ENCODE assay signal across 15 mouse cellular contexts in genomic region chr15:31348241-31348640, GRCm38 (mm10).
"Had no signal": no experiment of that assay in that cellular context is flagged by ENCODE, and none has a peak within 500 bp of the region (broad histone marks: within the 10 kb centered on the region; RNA-seq: fewer than 3 reads in every experiment).

No protein-coding gene starts in this region.

- H3K4me3 ChIP-seq: limb, embryonic 15.5 days; midbrain, embryonic 13.5 days; myocyte; neural tube, embryonic 15.5 days had no signal

- ATAC-seq: intestine, embryonic 16.5 days; midbrain, embryonic 13.5 days had no signal

- H3K27ac ChIP-seq: kidney, postnatal 0 days; limb, embryonic 15.5 days; liver, embryonic 14.5 days; midbrain, embryonic 13.5 days; neural tube, embryonic 15.5 days; stomach, postnatal 0 days had no signal

- H3K9me3 ChIP-seq: limb, embryonic 15.5 days; midbrain, embryonic 13.5 days; neural tube, embryonic 15.5 days had no signal

- H3K36me3 ChIP-seq: limb, embryonic 15.5 days; midbrain, embryonic 13.5 days; neural tube, embryonic 15.5 days had no signal

- DNase-seq: kidney, adult 9 months; kidney, postnatal 36 days; lung, adult 18-20 months; lung, postnatal 4 days; right cerebral cortex, adult 18-20 months; right cerebral cortex, postnatal 25 days; thymus, postnatal 4 days had no signal

- H3K4me1 ChIP-seq: limb, embryonic 15.5 days; midbrain, embryonic 13.5 days had no signal

- H3K27me3 ChIP-seq: limb, embryonic 15.5 days; midbrain, embryonic 13.5 days; neural tube, embryonic 15.5 days had no signal

- H3K4me2 ChIP-seq: limb, embryonic 15.5 days; midbrain, embryonic 13.5 days; neural tube, embryonic 15.5 days had no signal

- H3K9ac ChIP-seq: limb, embryonic 15.5 days; liver, embryonic 14.5 days; midbrain, embryonic 13.5 days; neural tube, embryonic 15.5 days had no signal
